Mouse (Mus musculus) G1E (cell line): ENCODE data around the gene Apoa2. TPM values are rescaled to one million over a fixed set of nuclear protein-coding genes. Genes with fewer than 3 reads are reported as not detected.

ENCODE experiments used
- ATAC-seq: 2 replicates; pipeline ENCODE4 v1.8.0; 2016; ENCODE audit warnings: mild to moderate bottlenecking; ENCODE audit not compliant: insufficient number of reproducible peaks, poor library complexity, low FRiP score, severe bottlenecking; ENCODE audit errors: extremely low read depth
- DNase-seq: peaks from one replicate; pipeline ENCODE4 v3.0.0; 2012; ENCODE audit warnings: low spot score
- H3K27me3 ChIP-seq: 2 replicates; pipeline ENCODE4 v1.6.1; 2012; ENCODE audit warnings: mild to moderate bottlenecking, low read length, inconsistent platforms; ENCODE audit not compliant: insufficient read depth
- H3K36me3 ChIP-seq: replicated peaks from 2 replicates; pipeline ENCODE3; 2012; ENCODE audit warnings: mild to moderate bottlenecking, inconsistent platforms
- H3K4me1 ChIP-seq: 2 replicates; pipeline ENCODE4 v1.6.1; 2012; ENCODE audit warnings: low read depth, low read length, inconsistent platforms, mixed read lengths; ENCODE audit not compliant: insufficient read depth
- H3K4me3 ChIP-seq: 2 replicates; pipeline ENCODE4 v1.5.1; 2012; ENCODE audit warnings: low read depth, mild to moderate bottlenecking, inconsistent platforms, low read length, moderate library complexity, mixed read lengths
- H3K9me3 ChIP-seq: replicated peaks from 2 replicates; pipeline ENCODE4 v1.6.1; 2012; ENCODE audit warnings: inconsistent platforms
- CTCF ChIP-seq: IDR thresholded peaks from 2 replicates; pipeline ENCODE4 v1.5.1; 2012; ENCODE audit warnings: low read depth, low read length, inconsistent platforms, mixed read lengths
- GATA1 ChIP-seq: IDR thresholded peaks from 2 replicates; pipeline ENCODE4 v1.6.1; 2012; ENCODE audit warnings: borderline replicate concordance, low read length, inconsistent platforms, mixed read lengths
- GATA2 ChIP-seq: IDR thresholded peaks from 2 replicates; pipeline ENCODE4 v1.6.1; 2012; ENCODE audit warnings: low read depth, low read length, inconsistent platforms, borderline replicate concordance
- POLR2AphosphoS5 ChIP-seq: IDR thresholded peaks from 2 replicates; pipeline ENCODE4 v1.6.1; 2012; ENCODE audit warnings: low read depth, low read length, inconsistent platforms; ENCODE audit not compliant: insufficient replicate concordance
- TAL1 ChIP-seq: conservative IDR thresholded peaks from 2 replicates; pipeline ENCODE4 v1.6.1; 2012; ENCODE audit warnings: low read depth, low read length, inconsistent platforms, mixed read lengths
- polyA plus RNA-seq: library from polyadenylated mRNA; stranded (reverse); fragments of >175 nt; gene quantifications from 2 replicates; pipeline ENCODE4 v1.2.3, GENCODE M21; 2012
- total RNA-seq, 2 experiments: library from RNA; stranded (forward) in 1 of 2; stranded (reverse) in 1 of 2; fragments of 200-1000 nt in 1 of 2; fragments of >200 nt in 1 of 2; fragmentation: Nextera tagmentation in 1 of 2; gene quantifications; 2 replicates each; pipeline ENCODE4 v1.2.3; 2014 to 2017

The Apoa2 gene
- total and polyA plus RNA-seq, 3 experiments: 0.17 TPM; not detected in 2

GRCm38 (mm10) chr1:171193093-171193840 lies 31.6 kb upstream of the Apoa2 start:
- Histone ChIP-seq H3K4me1 (peaks cover 4% of the 10 kb centered on the region; the same call in 1 of the 2 replicates), H3K36me3 (no peaks in the 10 kb centered on the region), H3K4me3 (no peak overlapping the region), H3K27me3 (peaks cover 37% of the 10 kb centered on the region), H3K9me3 (no peaks in the 10 kb centered on the region)
- ATAC-seq (no peak), DNase-seq (no peak)
- TF ChIP-seq TAL1 (no peak), GATA1 (no peak), GATA2 (no peak), POLR2AphosphoS5 (no peak), CTCF (no peak)

- ATAC-seq: no peak
- TF ChIP-seq TAL1: no peak
- TF ChIP-seq GATA2: no peak
- no peak for TF ChIP-seq GATA1
- no peak for TF ChIP-seq CTCF
- TF ChIP-seq POLR2AphosphoS5: no peak
- DNase-seq: no peak
- Histone ChIP-seq H3K4me3 (no peak overlapping the region), H3K9me3 (no peaks in the 10 kb centered on the region), H3K4me1 (peaks cover 4% of the 10 kb centered on the region; the same call in 1 of the 2 replicates), H3K36me3 (no peaks in the 10 kb centered on the region), H3K27me3 (peaks cover 37% of the 10 kb centered on the region)
Measured at GRCm38 (mm10) chr1:171193911-171194830, 30.7 kb upstream of the Apoa2 start.

- Histone ChIP-seq H3K27me3 (peaks cover 37% of the 10 kb centered on the region), H3K4me3 (no peak overlapping the region), H3K4me1 (peaks cover 4% of the 10 kb centered on the region; the same call in 1 of the 2 replicates), H3K9me3 (no peaks in the 10 kb centered on the region), H3K36me3 (no peaks in the 10 kb centered on the region)
- no peak for TF ChIP-seq POLR2AphosphoS5
- no peak for TF ChIP-seq CTCF
- no peak for TF ChIP-seq TAL1
- no peak for TF ChIP-seq GATA1
- TF ChIP-seq GATA2: no peak
- DNase-seq (no peak), ATAC-seq (no peak)
Measured at GRCm38 (mm10) chr1:171195046-171195822, 29.6 kb upstream of the Apoa2 start.

- no peak for ATAC-seq
- H3K27me3 ChIP-seq: peaks cover 32% of the 10 kb centered on the region
- H3K9me3 ChIP-seq: no peaks in the 10 kb centered on the region
- H3K4me3 ChIP-seq: no peak within 1 kb of the TSS
- DNase-seq: no peak
- H3K36me3 ChIP-seq: no peaks in the 10 kb centered on the region
- peaks cover 4% of the 10 kb centered on the region; the same call in 1 of the 2 replicates for H3K4me1 ChIP-seq
- no peak for TF ChIP-seq GATA2
- TF ChIP-seq TAL1: no peak
- TF ChIP-seq CTCF: no peak
- no peak for TF ChIP-seq GATA1
- no peak for TF ChIP-seq POLR2AphosphoS5
Measured at GRCm38 (mm10) chr1:171195887-171196397, 28.9 kb upstream of the Apoa2 start, which contains the start of gene Pcp4l1. TSS of gene Pcp4l1 (minus strand) at chr1:171196268.

GRCm38 (mm10) chr1:171199532-171199931 lies 25.3 kb upstream of the Apoa2 start:
- Histone ChIP-seq H3K9me3 (no peaks in the 10 kb centered on the region), H3K4me3 (no peak overlapping the region), H3K27me3 (peaks cover 19% of the 10 kb centered on the region), H3K36me3 (no peaks in the 10 kb centered on the region), H3K4me1 (peaks cover 4% of the 10 kb centered on the region; the same call in 1 of the 2 replicates)
- TF ChIP-seq GATA2: no peak
- no peak for TF ChIP-seq POLR2AphosphoS5
- TF ChIP-seq GATA1: no peak
- DNase-seq: no peak
- ATAC-seq: no peak
